Mouse (Mus musculus) heart, embryonic 16.5 days (tissue): ENCODE measurements around the gene Ebp. TPM values are rescaled to one million over a fixed set of nuclear protein-coding genes. Genes with fewer than 3 reads are reported as not detected.
A peak's percentile ranks its signal among the peaks of the same experiment; 100 is the strongest.

Experiments used
- ATAC-seq: fragments of 200-750 bp; cut with Nextera tagmentation; replicated peaks from 2 replicates; pipeline ENCODE4 v1.8.0; 2017; ENCODE audit warnings: moderate number of reproducible peaks; ENCODE audit not compliant: insufficient read depth, low FRiP score; ENCODE audit errors: extremely low read depth
- H3K27ac ChIP-seq: fragments of 300-500 bp; sonication (generic); 2 replicates; pipeline ENCODE4 v1.5.1; 2014; ENCODE audit warnings: mild to moderate bottlenecking, low read length, control low read depth, moderate library complexity
- H3K27me3 ChIP-seq: fragments of 300-500 bp; sonication (generic); 2 replicates; pipeline ENCODE4 v1.6.1; 2014; ENCODE audit warnings: low read length, mixed read lengths; ENCODE audit not compliant: control insufficient read depth, insufficient read depth
- H3K36me3 ChIP-seq: fragments of 300-500 bp; sonication (generic); 2 replicates; pipeline ENCODE4 v1.6.1; 2014; ENCODE audit not compliant: control insufficient read depth, insufficient read depth
- H3K4me1 ChIP-seq: fragments of 300-500 bp; sonication (generic); 2 replicates; pipeline ENCODE4 v1.6.1; 2014; ENCODE audit warnings: low read length, mixed read lengths; ENCODE audit not compliant: control insufficient read depth, insufficient read depth
- H3K4me2 ChIP-seq: fragments of 300-500 bp; sonication (generic); 2 replicates; pipeline ENCODE4 v1.6.1; 2014; ENCODE audit warnings: low read depth, mild to moderate bottlenecking, control low read depth, low read length
- H3K4me3 ChIP-seq: fragments of 300-500 bp; sonication (generic); 2 replicates; pipeline ENCODE4 v1.5.1; 2014; ENCODE audit warnings: mild to moderate bottlenecking, control low read depth, low read length
- H3K9ac ChIP-seq: fragments of 300-500 bp; sonication (generic); 2 replicates; pipeline ENCODE4 v1.6.1; 2014; ENCODE audit warnings: low read length, control low read depth
- H3K9me3 ChIP-seq: fragments of 300-500 bp; sonication (generic); replicated peaks from 2 replicates; pipeline ENCODE4 v1.6.1; 2016; ENCODE audit warnings: low read length; ENCODE audit not compliant: control insufficient read depth
- WGBS: fragments of 180-500 bp; shearing (Covaris S2); extraction: QIAGEN DNeasy Blood & Tissue Kit; methylation state at CpG from one replicate; pipeline ENCODE4 v1.1.7; 2014; 5-methylcytosine and 5-hydroxymethylcytosine counted together
- polyA plus RNA-seq: library from polyadenylated mRNA; unstranded; fragments of >200 nt; fragmentation: Nextera tagmentation; extraction: Ambion mirVana; gene quantifications from 2 replicates; pipeline ENCODE4 v1.2.1, GENCODE M21; 2015

Gene Ebp
- 31.9 and 35.7 TPM in 2 replicates for polyA plus RNA-seq

DNA sequence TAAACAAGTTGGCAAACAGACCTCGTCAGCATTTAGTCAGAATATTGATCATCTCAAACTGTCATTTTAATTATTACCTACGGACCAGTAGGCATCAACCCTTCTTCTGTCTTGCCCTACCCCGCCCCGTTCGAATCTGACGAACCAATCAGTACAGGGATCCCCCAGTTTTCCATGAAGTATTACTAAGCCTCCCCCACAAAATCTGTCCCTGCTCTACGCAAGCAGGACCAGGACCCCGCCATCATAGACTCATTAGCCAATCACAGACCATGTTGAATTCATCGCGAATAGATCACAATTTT is at the start of gene Ebp:
Gene Ebp, minus strand, starts transcription at position 94 of the 305 bp plus-strand sequence.
- 12% methylated on average over 10 of the region's 10 CpGs for WGBS
- Histone ChIP-seq H3K4me3 (peak within 1 kb of the TSS; percentile 61), H3K4me1 (no peaks in the 10 kb centered on the region), H3K4me2 (peak within 1 kb of the TSS; percentile 77), H3K9me3 (no peaks in the 10 kb centered on the region), H3K27me3 (no peaks in the 10 kb centered on the region), H3K36me3 (no peaks in the 10 kb centered on the region), H3K9ac (peak within 1 kb of the TSS; percentile 76), H3K27ac (peak within 1 kb of the TSS; percentile 61)
- ATAC-seq = no peak

- no peak for ATAC-seq
- Histone ChIP-seq H3K4me2 (no peak overlapping the region), H3K36me3 (0 out of 2 replicates have a peak, but pooled peaks cover 2% of the 10 kb centered on the region), H3K9ac (no peak overlapping the region), H3K4me1 (no peaks in the 10 kb centered on the region), H3K27me3 (no peaks in the 10 kb centered on the region), H3K9me3 (no peaks in the 10 kb centered on the region), H3K27ac (no peak overlapping the region), H3K4me3 (no peak overlapping the region)
- WGBS = 69% methylated on average over 13 of the region's 13 CpGs
Measured at GRCm38 (mm10) chrX:8238804-8239395, 45.6 kb upstream of the Ebp start.

DNA sequence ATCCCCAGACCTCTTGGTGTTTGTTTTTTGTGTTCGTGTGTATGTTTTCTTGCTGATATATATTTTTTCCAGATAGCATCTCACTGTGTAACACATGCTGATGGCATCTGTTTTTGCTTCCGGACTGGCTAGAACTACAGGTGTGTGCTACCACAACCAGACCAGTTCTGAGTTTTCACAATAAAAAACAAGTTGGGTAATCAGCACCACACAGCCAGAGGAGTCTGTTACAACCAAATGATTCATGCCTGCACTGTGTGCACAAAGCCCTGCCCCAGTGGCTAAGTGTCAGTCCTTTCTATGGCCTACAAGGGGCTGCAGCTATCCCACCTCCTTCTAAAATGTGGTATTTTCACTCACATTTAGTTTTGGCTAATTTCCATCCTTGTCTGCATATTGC is 43.4 kb upstream of the Ebp start:
- Histone ChIP-seq H3K4me1 (no peaks in the 10 kb centered on the region), H3K4me3 (no peak overlapping the region), H3K4me2 (no peak overlapping the region), H3K27ac (no peak overlapping the region), H3K36me3 (no peaks in the 10 kb centered on the region), H3K9ac (no peak overlapping the region), H3K9me3 (no peaks in the 10 kb centered on the region), H3K27me3 (no peaks in the 10 kb centered on the region)
- no peak for ATAC-seq
- WGBS = 85% methylated on average over 2 of the region's 2 CpGs

DNA sequence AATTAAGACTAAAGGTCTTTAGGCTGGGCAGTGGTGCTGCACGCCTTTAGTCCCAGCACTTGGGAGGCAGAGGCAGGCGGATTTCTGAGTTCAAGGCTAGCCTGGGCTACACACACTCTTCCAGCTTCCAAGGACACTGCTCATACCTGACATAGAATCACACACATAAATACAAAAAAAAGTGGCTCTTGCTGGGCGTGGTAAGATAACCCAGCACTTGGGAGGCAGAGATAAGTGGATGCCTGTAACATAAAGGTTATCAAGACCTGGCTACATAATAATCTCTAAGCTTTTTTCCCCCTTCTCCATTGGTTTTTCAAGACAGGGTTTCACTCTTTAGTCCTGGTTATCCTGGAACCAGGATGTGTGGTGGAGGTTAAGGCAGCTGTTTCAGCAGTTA is 40.3 kb upstream of the Ebp start:
- no peaks in the 10 kb centered on the region for H3K4me1 ChIP-seq
- no peaks in the 10 kb centered on the region for H3K9me3 ChIP-seq
- ATAC-seq = no peak
- no peak overlapping the region for H3K4me2 ChIP-seq
- no peak overlapping the region for H3K9ac ChIP-seq
- H3K4me3 ChIP-seq = no peak overlapping the region
- no peak overlapping the region for H3K27ac ChIP-seq
- WGBS = 72% methylated on average over 3 of the region's 3 CpGs
- H3K36me3 ChIP-seq = no peaks in the 10 kb centered on the region
- H3K27me3 ChIP-seq = no peaks in the 10 kb centered on the region

DNA sequence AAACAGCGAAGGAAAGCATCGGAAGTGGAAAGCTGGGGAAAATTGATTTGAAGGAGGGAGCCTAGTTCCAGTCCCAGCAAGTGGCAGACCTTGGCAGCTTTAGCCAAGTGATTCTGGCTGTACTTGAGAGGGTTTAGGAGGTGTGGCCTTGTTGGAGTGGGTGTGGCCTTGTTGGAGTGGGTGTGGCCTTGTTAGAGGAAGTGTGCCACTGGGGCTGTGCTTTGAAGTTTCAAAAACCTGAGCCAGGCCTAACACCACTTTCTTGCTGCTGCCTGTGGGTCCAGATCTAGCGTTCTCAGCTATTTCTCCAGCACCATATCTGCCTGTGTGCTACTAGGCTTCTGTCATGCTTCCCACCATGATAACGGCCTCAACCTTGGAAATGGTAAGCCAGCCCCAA is 37.0 kb upstream of the Ebp start:
- Histone ChIP-seq H3K4me3 (no peak overlapping the region), H3K4me1 (no peaks in the 10 kb centered on the region), H3K9me3 (no peaks in the 10 kb centered on the region), H3K27me3 (no peaks in the 10 kb centered on the region), H3K36me3 (no peaks in the 10 kb centered on the region), H3K4me2 (no peak overlapping the region), H3K9ac (no peak overlapping the region), H3K27ac (no peak overlapping the region)
- ATAC-seq = no peak
- 66% methylated on average over 4 of the region's 4 CpGs for whole genome bisulfite sequencing

DNA sequence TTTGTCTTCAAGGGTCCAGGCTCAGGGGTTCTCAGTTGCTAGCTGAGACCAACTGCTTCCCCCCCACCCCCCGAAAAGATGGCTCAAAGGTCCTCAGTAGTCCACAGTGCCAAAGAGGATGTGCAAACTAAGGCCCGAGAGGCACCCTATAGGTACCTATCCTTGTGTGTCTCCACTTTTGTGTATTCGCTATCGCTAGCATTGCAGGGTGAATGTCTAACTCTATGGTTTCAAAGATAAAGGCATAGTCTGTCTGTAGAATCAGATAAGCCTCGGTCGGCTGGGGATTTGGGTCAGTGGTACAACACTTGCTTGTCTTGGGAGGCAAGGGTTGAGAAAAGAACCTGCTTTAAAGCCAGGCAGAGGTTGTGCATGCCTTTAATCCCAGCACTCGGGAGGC is 30.2 kb upstream of the Ebp start:
- Histone ChIP-seq H3K27ac (no peak overlapping the region), H3K27me3 (no peaks in the 10 kb centered on the region), H3K4me1 (no peaks in the 10 kb centered on the region), H3K36me3 (no peaks in the 10 kb centered on the region), H3K9me3 (no peaks in the 10 kb centered on the region), H3K4me2 (no peak overlapping the region), H3K9ac (no peak overlapping the region), H3K4me3 (no peak overlapping the region)
- no peak for ATAC-seq
- WGBS = 73% methylated on average over 7 of the region's 7 CpGs

DNA sequence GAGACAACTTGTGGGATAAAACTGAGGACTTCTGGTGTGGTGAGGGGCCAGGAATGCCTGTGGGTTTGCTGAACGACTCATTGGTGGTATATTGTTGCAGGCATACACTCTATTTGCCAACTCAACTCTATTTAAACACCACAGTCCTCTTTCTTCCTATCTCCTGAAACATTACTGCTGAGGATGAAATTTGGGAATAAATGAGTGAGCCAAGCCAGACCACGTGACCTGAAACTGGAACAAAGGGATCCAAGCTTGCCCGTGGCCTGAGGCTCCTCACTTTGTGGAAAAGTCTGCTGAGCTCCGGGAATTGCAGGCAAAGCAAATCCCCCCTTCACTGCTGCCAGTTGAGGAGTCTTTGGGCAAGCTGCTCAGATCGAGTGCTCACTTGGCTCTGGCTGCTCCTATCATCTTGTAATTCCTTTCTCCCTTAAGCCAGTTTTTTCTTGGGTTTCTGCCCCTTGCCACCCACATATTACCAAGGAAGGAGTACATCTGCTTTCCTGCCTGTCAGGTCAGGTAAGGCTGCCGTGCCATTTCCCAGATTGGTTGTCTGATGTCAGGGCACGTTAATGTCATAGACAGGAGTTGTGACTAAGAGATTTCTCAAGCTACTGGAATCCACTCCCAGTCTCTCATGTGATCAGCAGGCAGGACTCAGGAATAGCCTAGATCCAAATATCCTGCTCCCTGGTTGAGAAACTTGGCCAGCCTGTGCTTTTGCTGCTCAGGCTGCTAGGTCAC is 29.5 kb upstream of the Ebp start:
- Histone ChIP-seq H3K36me3 (no peaks in the 10 kb centered on the region), H3K4me1 (no peaks in the 10 kb centered on the region), H3K27me3 (no peaks in the 10 kb centered on the region), H3K9me3 (no peaks in the 10 kb centered on the region), H3K27ac (no peak overlapping the region), H3K9ac (no peak overlapping the region), H3K4me2 (no peak overlapping the region), H3K4me3 (no peak overlapping the region)
- 56% methylated on average over 7 of the region's 7 CpGs for WGBS
- ATAC-seq = no peak

DNA sequence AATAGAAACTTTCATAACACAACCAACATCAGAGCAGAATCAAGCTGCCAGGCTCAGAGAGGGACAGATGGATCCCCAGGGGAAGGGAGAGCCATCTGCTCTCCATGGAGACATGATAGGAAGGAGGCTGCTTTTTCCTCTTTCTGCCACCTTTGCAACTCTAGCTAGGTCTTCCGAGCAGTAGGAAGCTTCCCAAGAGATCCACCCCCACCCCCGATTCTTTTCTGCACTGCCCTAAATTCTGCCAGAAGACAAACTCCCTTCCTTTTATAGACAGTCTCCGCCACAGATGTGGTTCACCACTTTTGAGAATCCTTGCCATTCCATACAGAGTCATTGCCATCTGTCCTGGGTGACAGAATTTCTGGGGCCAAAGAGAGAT is 29.0 kb upstream of the Ebp start:
- H3K4me3 ChIP-seq = no peak overlapping the region
- H3K9ac ChIP-seq = no peak overlapping the region
- H3K4me2 ChIP-seq = no peak overlapping the region
- H3K27ac ChIP-seq = no peak overlapping the region
- H3K9me3 ChIP-seq = no peaks in the 10 kb centered on the region
- 58% methylated on average over 3 of the region's 3 CpGs for WGBS
- H3K27me3 ChIP-seq = no peaks in the 10 kb centered on the region
- H3K36me3 ChIP-seq = no peaks in the 10 kb centered on the region
- ATAC-seq = no peak
- no peaks in the 10 kb centered on the region for H3K4me1 ChIP-seq

- H3K27ac ChIP-seq = no peak overlapping the region
- no peak overlapping the region for H3K4me2 ChIP-seq
- H3K4me1 ChIP-seq = no peaks in the 10 kb centered on the region
- no peaks in the 10 kb centered on the region for H3K27me3 ChIP-seq
- no peaks in the 10 kb centered on the region for H3K36me3 ChIP-seq
- no peak for ATAC-seq
- no peaks in the 10 kb centered on the region; the same call in 1 of the 2 replicates for H3K9me3 ChIP-seq
- 26% methylated on average over 8 of the region's 8 CpGs for WGBS
- H3K9ac ChIP-seq = no peak overlapping the region
- no peak overlapping the region for H3K4me3 ChIP-seq
Measured at GRCm38 (mm10) chrX:8219651-8220050, 26.3 kb upstream of the Ebp start.
